Mouse (Mus musculus): ENCODE measurements at regions not wholly inside any gene's neighbourhood (a gene's known extent, or its start where the extent isn't known, plus 50 kb on each side); places are given as distances from the start of the nearest gene placed in this dataset.

- H3K27me3 ChIP-seq = no peaks in the 10 kb centered on the region
- in situ Hi-C loops (cut with MboI; ENCODE audit: low pct_unique_long_range_greater_than_20kb) = no loop called here
- ChIA-PET CTCF (no interaction called here), POLR2A (no interaction called here)
- TF ChIP-seq CTCF (IDR thresholded peaks at IDR 0.05) = no peak
- ATAC-seq (no peak), DNase-seq (ENCODE audit: low read depth, low spot score) (no peak)
Observed at GRCm38 (mm10) chr2:17887699-17888098, 109.1 kb downstream of the H2al2a start.

- peaks cover 2% of the 10 kb centered on the region for H3K27me3 ChIP-seq
- ATAC-seq (no peak), DNase-seq (ENCODE audit: low read depth, low spot score) (no peak)
- in situ Hi-C loops (cut with MboI; ENCODE audit: low pct_unique_long_range_greater_than_20kb) = no loop called here
- ChIA-PET POLR2A (no interaction called here), CTCF (no interaction called here)
- no peak for TF ChIP-seq CTCF (IDR thresholded peaks at IDR 0.05)
Observed at GRCm38 (mm10) chr2:17882389-17882788, 114.4 kb downstream of the H2al2a start.

GRCm38 (mm10) chr2:17880800-17881717, 115.7 kb downstream of the H2al2a start:
- peaks cover 2% of the 10 kb centered on the region for H3K27me3 ChIP-seq
- CTCF ChIA-PET = interaction anchor here (0.6 to 1.4 kb wide), 3 partner anchors 9 to 52 kb away, joined by 3 to 4 read pairs (median 3); no protein-coding TSS in a partner anchor
- TF ChIP-seq CTCF (IDR thresholded peaks at IDR 0.05) = no peak
- DNase-seq (ENCODE audit: low read depth, low spot score) (no peak), ATAC-seq (no peak)
- in situ Hi-C loops (cut with MboI; ENCODE audit: low pct_unique_long_range_greater_than_20kb) = no loop called here
- POLR2A ChIA-PET = interaction anchor here (0.6 kb wide), 2 partner anchors 10 to 129 kb away, joined by 3 to 7 read pairs; no protein-coding TSS in a partner anchor

GRCm38 (mm10) chr2:17877901-17878300, 118.9 kb downstream of the H2al2a start:
- no peak for TF ChIP-seq CTCF (IDR thresholded peaks at IDR 0.05)
- ATAC-seq = no peak
- CTCF ChIA-PET = no interaction called here
- DNase-seq (ENCODE audit: low read depth, low spot score) = no peak
- POLR2A ChIA-PET = no interaction called here
- in situ Hi-C loops (cut with MboI; ENCODE audit: low pct_unique_long_range_greater_than_20kb) = no loop called here
- peaks cover 20% of the 10 kb centered on the region for H3K27me3 ChIP-seq

GRCm38 (mm10) chr2:17876942-17877341, 119.8 kb downstream of the H2al2a start:
- DNase-seq (ENCODE audit: low read depth, low spot score) = no peak
- POLR2A ChIA-PET = no interaction called here
- no peak for TF ChIP-seq CTCF (IDR thresholded peaks at IDR 0.05)
- in situ Hi-C loops (cut with MboI; ENCODE audit: low pct_unique_long_range_greater_than_20kb) = no loop called here
- ATAC-seq = no peak
- peaks cover 20% of the 10 kb centered on the region for H3K27me3 ChIP-seq
- CTCF ChIA-PET = no interaction called here

GRCm38 (mm10) chr2:17876155-17876554, 120.6 kb downstream of the H2al2a start:
- no peak for DNase-seq (ENCODE audit: low read depth, low spot score)
- CTCF ChIA-PET = no interaction called here
- TF ChIP-seq CTCF (IDR thresholded peaks at IDR 0.05) = no peak
- POLR2A ChIA-PET = no interaction called here
- H3K27me3 ChIP-seq = peaks cover 24% of the 10 kb centered on the region
- in situ Hi-C loops (cut with MboI; ENCODE audit: low pct_unique_long_range_greater_than_20kb) = no loop called here
- no peak for ATAC-seq

- in situ Hi-C loops (cut with MboI; ENCODE audit: low pct_unique_long_range_greater_than_20kb) = no loop called here
- ATAC-seq (no peak), DNase-seq (ENCODE audit: low read depth, low spot score) (no peak)
Observed at GRCm38 (mm10) chr2:17870562-17870961, 126.2 kb downstream of the H2al2a start.

GRCm38 (mm10) chr2:17868145-17868544, 128.6 kb downstream of the H2al2a start:
- DNase-seq (ENCODE audit: low read depth, low spot score) (no peak), ATAC-seq (no peak)
- in situ Hi-C loops (cut with MboI; ENCODE audit: low pct_unique_long_range_greater_than_20kb) = no loop called here
- CTCF ChIA-PET = no interaction called here
- peaks cover 15% of the 10 kb centered on the region for H3K27me3 ChIP-seq
- no peak for TF ChIP-seq CTCF (IDR thresholded peaks at IDR 0.05)
- POLR2A ChIA-PET = no interaction called here

More at GRCm38 (mm10) chr2:17870562-17870961, 126.2 kb downstream of the H2al2a start:
- no peak for TF ChIP-seq CTCF (IDR thresholded peaks at IDR 0.05)
- peaks cover 20% of the 10 kb centered on the region for H3K27me3 ChIP-seq
- ChIA-PET CTCF (interaction anchor here (1.2 to 1.6 kb wide), 2 partner anchors 10 to 18 kb away, joined by 3 read pairs; no protein-coding TSS in a partner anchor), POLR2A (no interaction called here)

GRCm38 (mm10) chr2:17867341-17867740, 129.4 kb downstream of the H2al2a start:
- POLR2A ChIA-PET = no interaction called here
- peaks cover 13% of the 10 kb centered on the region for H3K27me3 ChIP-seq
- in situ Hi-C loops (cut with MboI; ENCODE audit: low pct_unique_long_range_greater_than_20kb) = no loop called here
- no peak for ATAC-seq
- TF ChIP-seq CTCF (IDR thresholded peaks at IDR 0.05) = no peak
- DNase-seq (ENCODE audit: low read depth, low spot score) = no peak
- CTCF ChIA-PET = no interaction called here

- DNase-seq (ENCODE audit: low read depth, low spot score) (no peak), ATAC-seq (no peak)
- no peak for TF ChIP-seq CTCF (IDR thresholded peaks at IDR 0.05)
Observed at GRCm38 (mm10) chr2:17861765-17862495, 130.7 kb upstream of the Nebl start.

More at GRCm38 (mm10) chr2:17861765-17862495, 130.7 kb upstream of the Nebl start:
- in situ Hi-C loops (cut with MboI; ENCODE audit: low pct_unique_long_range_greater_than_20kb) = no loop called here
- CTCF ChIA-PET = no interaction called here
- POLR2A ChIA-PET = no interaction called here
- H3K27me3 ChIP-seq = peaks cover 8% of the 10 kb centered on the region

Data from Patski (cell line).